Mouse (Mus musculus) monocyte, adult 2 months (primary cell): ENCODE results near the gene Upf3b.
A peak's percentile ranks its signal among the peaks of the same experiment; 100 is the strongest.
"Not testable (repeated sequence)": the region's sequence is repeated elsewhere in the genome, so short reads cannot be mapped to it uniquely, and the experiment has no call there.

Source experiments
- DNase-seq, 2 experiments: peaks; one replicate each; pipeline ENCODE4 v3.0.0; 2022; ENCODE audit warnings: low spot score in 2 of 2, low read depth in 1 of 2

The Upf3b gene

DNA sequence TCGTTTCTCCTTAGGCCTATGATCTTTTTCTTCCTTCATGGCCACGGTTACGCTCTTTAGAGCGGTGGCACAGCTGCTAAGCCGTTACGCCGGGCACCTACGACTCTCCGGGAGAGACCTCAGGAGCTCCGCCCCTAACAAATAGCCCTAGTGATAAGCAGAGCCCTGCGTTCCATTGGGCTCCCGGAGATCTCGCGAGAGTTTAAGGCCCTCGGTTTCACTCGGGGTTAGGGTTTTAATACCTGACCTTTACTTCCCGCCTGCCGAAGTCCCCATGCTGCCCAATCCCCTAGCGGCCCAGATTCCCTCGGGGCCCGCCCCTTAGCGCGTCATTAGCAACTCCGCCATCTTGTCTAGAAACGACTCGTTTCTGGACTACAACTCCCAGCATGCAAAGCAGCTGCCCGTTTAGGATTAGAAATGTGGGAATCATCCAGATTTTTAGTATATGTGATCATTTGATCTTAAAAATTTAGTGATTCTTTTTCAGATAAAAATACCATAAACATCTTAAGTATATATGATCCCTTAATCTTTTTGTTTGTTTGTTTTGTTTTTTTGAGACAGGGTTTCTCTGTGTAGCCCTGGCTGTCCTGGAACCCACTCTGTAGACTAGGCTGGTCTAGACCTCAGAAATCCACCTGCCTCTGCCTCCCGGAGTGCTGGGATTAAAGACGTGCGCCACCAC, at the start of gene Upf3b:
Gene Upf3b (minus strand): TSS at position 130 of the 688 bp plus-strand sequence.
- DNase-seq = peak; percentile 78 to 83

DNA sequence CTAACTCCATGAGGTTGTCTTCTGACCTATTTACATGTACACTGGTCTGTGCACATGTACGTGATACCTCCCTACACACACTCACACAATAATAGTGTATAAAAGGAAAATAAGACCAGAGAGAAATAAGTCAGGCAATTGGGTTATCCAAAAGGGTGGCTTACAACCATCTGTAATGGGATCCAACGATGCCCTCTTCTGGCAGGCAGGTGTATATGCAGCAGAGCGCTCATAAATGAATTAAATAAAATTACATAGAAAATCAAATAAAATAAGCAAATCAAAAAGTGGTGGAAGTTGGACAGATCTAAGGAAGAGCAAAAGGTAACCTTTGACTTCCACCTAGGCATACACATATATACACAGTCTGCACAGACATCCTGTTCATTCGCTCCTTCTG, 47.7 kb upstream of the Upf3b start:
- no peak for DNase-seq

DNA sequence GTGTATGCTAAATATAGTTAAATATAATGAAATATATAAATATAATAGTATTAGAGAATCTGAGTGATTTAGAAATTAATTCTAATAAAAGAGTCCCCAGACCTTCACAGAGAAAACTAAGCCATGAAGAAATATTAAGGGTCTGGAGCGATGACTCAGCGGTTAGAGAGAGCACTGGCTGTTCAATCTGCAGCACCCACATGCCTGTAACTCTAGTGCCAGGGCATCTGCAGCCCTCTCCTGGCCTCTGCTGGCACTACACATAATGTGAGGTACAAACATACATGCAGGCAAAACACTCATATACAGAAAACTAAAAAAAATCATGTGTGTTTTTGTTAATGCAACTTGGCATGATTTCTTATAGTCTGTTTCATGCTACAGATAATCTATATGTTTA, 34.8 kb upstream of the Upf3b start:
- DNase-seq = no peak

DNA sequence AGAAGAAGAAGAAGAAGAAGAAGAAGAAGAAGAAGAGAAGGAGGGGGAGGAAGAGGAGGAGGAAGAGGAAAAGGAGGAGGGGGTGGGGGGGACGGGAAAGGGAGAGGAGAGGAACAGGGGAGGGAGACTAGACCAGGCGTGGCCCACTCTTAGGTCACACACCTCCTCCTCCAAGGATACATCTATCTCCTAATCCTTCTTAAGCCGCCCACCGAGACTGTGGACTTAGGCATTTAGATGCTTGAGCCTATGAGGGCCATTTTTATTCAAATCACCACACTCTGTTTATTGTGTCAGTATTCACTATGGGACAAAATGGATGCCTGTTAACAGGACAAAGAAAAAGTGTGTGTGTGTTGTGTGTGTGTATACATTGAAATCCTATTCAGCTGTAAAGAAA, 34.4 kb upstream of the Upf3b start:
- not testable (repeated sequence) for DNase-seq

DNA sequence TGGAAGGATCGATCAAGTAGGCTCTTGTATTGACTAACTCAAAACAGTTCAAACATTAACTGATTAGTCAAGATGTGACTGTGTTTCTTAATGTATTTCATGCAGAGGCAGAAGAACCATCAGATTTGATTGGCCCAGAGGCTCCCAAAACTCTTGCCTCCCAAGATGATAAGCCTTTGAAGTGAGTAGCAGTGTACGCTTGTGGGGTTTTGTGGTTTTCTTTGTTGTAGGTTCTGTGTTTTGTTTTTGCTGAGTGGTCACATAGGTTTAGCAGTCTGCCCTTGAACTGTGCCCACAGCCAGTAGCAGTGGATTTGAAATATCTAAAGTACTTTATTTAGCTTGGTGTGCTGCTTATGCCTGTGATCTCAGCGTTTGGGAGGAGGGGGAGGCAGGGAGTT, 31.6 kb upstream of the Upf3b start:
- DNase-seq = no peak

DNA sequence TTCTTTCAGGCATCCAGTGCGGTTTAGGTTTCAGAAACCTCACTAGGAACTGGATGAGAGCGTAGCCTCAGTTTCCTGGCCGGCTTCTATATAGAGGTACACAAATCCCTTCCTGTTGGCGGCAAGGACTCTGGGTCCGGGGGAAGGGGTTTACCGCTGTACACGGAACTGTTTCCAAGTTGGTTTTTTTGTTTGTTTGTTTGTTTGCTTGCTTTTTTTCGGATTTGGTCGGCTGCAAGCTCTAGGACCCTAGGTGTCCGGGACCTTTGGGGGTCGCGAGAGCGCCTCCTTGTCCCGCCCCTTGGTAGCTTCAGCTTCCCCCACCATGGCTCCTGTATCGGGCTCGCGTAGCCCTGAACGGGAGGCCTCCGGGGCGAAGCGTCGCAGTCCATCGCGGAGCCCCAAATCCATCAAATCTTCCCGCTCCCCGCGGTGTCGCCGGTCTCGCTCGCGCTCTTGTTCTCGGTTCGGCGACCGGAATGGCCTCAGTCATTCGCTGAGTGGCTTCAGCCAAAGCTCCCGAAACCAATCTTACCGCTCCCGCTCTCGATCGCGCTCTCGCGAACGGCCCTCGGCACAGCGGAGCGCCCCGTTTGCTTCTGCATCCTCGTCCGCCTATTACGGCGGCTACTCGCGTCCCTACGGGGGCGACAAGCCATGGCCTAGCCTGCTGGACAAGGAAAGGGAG, 16.7 kb upstream of the Upf3b start, which contains the start of gene Nkap:
Gene Nkap (plus strand): TSS at position 125 of the 688 bp plus-strand sequence.
- DNase-seq = peak; percentile 10 to 44

DNA sequence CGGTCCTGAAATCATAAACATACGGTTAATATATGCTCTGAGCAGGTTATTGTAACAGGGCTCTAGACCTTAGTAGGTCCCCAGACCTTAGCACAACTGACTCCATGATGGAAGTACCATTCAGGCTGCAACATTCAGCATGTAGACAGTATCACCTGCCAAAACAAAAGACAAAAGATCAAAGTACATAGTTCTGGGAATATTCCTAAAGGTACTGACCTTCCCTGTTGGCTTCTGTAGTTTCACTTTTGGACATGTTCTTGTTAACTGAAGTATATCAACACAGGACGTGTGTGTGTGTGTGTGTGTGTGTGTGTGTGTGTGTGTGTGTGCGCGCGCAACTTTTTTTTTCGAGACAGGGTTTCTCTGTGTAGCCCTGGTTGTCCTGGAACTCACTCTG, 15.4 kb upstream of the Upf3b start:
- no peak for DNase-seq

DNA sequence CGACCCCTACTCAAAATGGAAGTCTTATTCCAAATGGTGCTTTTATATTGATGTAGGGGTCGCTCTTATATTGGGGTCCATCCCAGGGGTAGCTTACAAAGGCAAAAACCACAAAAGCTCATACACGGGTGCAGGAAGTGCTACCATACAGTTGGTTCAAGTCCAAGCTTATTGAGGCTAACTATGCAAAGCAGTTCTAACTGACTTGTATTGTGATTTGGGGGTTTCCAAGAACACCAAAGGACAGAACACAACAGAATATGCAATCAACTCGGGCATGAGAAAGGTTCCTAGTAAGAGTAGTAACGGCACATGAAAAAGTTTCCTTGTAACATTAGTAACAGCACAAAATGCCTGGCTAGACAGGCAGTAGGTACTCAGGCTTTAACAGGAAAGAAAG, 10.1 kb upstream of the Upf3b start:
- no peak for DNase-seq

DNA sequence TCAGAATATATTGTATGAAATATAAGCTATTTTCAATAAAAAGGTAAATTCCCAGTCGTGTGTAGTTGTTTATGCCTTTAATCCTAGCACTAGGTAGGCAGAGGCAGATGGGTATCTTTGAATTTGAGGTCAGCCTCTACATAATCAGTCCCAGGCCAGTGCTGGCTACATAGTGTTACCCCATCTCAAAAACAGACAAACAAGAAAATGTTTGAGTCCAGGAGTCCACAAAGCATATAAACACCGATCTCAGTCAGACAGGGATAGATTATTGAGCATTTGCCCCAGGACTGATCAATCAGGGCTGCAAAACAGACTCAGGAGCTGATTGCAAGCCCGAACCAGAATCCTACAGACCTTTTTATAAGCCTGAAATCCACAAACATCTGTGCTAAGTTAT, 9.5 kb upstream of the Upf3b start:
- no peak for DNase-seq

DNA sequence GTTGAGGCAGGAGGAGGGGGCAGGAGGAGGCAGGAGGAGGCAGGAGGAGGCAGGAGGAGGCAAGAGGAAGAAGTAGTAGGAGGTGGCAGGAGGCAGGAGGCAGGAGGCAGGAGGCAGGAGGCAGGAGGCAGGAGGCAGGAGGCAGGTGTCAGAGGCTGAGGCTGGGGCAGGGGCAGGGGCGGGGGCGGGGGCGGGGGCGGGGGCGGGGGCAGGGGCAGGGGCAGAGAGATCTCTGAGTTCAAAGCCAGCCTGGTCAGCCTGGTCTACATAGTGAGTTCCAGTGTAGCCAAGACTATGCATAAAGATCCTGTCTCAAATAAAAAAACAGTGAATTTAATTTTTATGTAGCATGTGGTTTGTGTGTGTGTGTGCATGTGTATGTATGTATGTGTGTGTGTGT, 7.0 kb upstream of the Upf3b start:
- DNase-seq = no peak

DNA sequence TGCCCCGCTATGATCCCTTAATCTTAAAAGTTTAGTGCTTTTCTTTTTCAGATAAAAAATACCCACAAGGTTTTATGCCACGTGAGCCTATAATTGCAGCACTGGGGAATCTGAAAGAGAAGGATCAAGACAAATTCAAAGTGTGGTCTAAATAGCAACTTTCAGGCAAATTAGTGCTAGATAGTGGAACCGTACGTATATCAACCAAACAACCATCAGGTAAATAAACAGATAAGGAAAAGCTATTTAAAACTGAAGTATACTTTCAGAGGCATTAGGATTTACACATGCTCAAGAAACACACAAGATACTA, 715 bp upstream of the Upf3b start:
- no peak for DNase-seq

DNA sequence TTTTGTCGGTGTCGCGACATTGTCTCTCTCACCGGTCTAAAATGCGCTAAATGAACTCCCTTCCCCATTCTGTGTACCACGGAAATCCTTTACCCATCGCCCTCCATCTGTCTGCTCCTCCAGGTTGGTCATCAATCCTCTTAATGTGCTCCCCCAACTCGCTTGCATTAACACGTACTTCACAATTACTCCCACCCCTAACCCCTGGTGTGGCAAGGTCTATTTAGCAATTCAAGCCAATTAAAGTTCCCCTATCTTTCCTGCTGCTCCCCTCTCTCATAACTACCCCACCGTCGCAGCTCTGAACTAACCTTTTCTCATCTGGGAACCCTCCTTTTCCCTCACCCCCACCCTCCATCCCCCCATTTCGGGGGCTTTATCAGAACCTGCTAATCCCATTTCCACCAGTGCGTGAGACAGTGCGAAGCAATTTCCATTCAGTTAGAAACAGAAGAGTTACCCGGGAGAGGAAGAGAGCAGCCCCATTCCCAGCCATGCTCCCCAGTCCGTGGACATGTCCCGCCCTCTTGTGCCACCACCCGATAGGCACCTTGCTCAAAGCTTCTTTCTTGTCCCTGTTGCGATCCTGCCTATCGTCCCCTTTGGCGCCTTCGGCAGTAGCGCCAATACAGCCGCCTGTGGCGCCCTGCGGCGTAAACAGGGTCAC, 463 bp downstream of the Upf3b start:
- DNase-seq = no peak

DNA sequence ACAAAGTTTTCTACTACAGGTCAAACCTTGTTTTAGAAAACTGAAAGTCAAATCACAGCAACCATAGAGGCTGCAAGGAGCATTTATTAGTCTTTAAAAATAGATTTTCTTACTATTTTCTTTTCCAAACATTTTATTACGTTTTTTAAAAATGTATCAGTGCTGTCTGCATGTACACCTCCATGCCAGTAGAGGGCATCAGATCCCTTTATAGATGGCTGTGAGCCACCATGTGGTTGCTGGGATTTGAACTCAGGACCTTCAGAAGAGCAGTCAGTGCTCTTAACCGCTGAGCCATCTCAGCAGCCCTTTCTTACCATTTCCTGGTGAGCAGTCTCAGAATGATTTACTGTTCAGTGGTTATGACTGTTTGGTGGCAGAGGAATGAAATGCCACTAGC, 6.3 kb downstream of the Upf3b start:
- DNase-seq = no peak

DNA sequence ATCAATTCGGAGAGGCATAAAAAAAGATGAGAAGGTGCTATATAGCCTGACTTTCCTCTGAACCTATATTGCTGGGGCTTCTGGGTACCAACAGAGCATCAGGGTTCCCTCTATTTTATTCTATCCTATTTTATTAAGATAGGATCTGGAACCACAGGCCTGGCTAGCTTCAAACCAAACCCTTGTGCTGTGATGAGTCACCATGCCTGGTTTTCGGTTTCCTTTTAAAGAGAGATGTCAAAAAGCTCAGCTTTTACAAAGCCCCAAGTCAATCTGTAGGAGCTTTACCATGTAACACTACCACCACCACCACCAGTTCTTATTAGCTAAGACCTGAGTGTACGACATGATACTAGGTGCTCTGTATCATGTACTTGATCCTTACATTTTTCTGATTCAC, 11.4 kb downstream of the Upf3b start:
- DNase-seq = no peak

DNA sequence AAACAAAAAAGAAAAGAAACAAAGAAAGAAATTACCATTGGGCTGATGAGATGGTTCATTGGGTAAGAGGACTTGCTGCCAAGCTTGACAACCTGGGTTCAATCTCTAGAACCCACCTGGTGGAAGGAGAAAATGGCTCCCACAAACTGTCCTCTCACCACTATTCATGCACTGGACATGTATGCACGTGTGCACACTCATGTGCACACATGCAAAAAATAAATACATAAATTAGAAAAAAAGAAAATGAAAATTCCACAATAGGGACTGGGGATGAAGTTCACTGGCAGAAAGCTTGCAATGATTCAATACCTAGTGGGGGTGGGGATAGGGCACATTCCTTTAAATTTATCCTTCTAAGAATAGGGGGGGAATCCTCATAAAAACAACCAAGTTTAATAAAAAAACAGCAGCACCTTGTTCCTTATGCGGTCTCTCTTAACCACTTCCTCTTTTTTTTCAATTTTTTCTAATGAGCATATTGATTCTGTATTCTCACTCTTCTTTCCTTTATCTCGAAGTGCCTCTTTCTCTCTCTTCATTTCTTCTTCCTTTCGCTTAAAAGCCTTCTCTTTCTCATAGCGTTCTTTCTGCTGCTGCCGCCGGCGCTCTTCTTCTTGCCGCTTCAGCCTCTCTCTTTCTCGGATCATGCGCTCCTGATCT, 14.9 kb downstream of the Upf3b start:
- DNase-seq = no peak

DNA sequence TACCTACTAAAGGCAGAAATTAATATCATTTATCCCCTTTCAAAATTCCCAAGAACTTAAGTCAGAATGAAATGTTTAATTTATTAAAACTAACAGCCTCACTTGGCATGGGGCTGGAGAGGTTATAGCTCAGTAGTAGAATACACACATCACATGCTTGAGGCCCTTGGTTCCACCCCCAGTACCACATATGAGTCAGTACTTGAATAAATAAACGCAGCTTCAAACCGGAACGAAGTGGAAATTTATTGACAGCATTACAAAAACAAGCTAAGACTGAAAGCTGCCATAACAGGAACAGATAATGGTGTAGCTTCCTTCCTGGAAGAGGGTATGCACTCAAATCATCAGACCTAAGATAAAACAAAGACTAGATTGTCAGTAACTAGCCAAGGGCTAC, 18.7 kb downstream of the Upf3b start:
- no peak for DNase-seq

DNA sequence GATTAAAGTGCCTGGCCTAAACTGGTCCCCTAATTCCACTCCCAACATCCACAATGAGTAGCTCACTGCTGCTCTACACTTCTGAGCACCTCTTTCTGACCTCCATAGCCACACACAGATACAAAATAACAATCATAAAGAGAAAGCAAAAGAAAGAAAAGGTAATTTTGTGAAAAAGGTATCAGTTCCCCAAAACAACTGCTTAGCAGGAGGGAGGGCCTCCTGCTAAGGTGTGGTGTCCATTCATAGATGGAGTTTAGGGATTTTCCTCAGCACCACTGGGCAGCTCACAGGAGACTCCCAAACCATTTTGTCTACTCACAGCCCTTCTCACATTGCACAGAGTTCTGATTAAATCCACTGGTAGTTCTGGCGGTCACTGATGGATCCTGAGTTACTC, 21.3 kb downstream of the Upf3b start:
- DNase-seq = no peak

DNA sequence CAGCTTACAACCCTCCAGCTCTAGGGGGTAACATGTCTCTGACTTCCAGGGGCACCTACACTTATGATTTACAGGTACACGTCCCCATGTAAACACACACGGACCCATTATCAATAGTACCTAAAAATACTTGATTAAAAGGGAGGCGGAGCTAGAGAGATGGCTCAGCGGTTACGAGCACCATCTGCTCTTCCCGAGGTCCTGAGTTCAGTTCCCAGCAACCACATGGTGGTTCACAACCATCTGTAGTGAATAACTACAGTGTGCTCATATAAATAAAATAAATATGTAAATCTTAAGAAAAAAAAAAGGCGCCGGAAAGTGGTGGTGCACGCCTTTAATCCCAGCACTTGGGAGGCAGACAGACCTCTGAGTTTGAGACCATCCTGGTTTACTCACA, 24.5 kb downstream of the Upf3b start:
- DNase-seq = no peak

DNA sequence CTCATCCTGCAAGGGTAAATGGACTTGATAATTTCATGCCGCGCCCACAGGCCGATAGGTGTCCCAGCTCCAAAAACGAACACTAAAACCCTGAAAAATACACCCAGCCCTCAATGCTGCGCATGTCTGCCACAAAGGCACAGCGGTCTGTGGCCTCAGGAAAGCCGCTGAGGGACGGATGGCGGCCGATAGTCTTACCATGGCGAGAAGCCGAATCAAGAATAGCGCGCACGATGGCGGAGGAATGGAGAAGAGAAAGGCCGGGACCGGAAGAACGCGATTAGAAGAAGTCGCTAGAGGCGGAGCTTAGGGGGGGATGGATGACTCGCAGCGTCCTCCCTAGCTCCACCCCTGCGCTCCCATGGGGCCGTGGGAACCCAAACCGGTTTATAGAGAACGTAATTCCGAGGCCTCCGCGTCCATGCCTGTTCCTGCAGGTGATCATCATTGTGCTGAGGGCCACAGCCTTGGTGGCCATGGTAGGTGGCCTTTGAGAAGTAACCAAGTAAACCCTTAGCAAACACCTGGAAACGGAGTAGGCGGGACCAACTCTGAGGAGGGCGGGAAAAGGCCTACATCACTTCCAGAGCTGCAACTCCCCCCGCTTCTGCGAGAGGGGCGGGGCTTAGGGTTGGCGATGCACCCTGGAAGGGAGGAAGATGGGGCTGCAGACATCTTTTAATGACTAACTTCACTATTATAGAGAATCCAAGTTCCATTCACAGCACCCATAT, 25.0 kb downstream of the Upf3b start, which contains the start of gene Rpl39:
Gene Rpl39 (minus strand): TSS at position 476 of the 734 bp plus-strand sequence.
- DNase-seq = peak; percentile 64 to 79

DNA sequence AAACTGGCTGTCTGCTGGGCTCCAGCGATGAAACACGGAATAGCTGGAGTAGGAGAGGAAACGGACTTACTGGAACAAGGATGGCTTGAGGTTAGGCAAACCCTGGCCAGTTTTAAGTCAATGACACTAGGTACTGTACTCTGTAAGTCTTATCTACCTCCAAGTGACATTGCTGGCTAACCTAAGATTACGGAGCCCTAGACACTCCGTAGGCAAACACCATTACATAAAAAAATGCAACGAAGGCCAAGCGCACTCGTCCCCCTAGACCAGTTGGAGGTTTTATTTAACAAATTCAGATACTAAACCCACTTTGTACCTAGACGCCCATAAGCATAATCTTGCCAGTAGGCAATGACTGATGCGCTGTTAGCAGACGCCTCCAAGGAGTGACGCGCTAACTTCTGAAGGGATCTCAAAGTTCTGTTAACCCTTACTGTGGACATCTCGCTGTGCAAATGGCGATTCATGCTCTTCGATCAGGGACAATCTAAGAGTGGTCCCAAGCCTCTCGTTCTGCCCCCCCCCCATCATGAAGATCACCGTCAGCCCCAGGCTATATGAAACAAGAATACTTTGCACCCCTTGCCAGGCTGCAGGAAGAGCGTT, 25.7 kb downstream of the Upf3b start:
- DNase-seq = no peak

DNA sequence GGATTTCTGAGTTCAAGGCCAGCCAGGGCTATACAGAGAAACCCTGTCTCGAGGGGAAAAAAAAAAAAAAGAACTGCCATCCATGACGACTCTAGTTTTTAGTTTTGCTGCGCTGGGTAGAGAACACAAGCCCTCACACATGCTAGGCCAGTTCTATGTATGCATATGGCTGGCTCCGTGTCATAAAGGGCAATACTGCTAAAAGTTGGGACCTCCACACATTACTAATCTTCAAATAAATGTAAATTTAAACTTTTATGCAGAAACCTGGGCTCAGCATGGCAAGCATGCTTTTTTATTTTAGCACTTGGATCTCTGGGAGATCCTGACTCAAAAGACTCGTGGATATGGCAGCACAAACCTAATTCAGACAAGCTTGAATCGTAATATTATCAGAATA, 28.9 kb downstream of the Upf3b start:
- no peak for DNase-seq
